Mouse (Mus musculus): ENCODE results near the gene Lrwd1.

DNA sequence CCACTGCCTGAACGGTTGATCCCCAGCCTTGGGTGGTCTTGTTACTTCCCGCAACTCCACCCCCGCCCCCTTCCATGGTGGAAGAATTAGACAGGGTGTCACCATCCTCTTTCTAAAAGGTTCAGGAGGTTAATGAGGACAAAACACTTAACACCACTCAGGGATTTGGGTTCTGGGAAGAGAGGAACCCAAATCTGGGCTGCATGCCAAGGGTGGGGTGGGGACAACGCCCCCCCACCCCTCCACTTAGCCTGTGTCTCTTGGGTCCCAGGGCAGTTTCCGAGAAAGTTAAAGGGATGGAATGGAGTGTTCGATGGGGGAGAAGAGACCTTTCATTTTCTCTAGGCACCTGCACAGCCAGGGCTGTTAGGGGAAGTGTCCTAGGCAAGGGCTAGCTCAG lies 62.8 kb downstream of the Lrwd1 start:
- TF ChIP-seq GATA1 (IDR thresholded peaks at IDR 0.05; ENCODE audit: borderline replicate concordance, low read length), result no peak
- TF ChIP-seq FLI1 (IDR thresholded peaks at IDR 0.05; ENCODE audit: low read length), result no peak
